Mouse (Mus musculus) testis, adult 2 months (tissue): Measurements from ENCODE around the gene Ripply3. TPM values are rescaled to one million over a fixed set of nuclear protein-coding genes. Genes with fewer than 3 reads are reported as not detected.

Source experiments
- H3K27ac ChIP-seq: fragments of 200-500 bp; 2 replicates; pipeline ENCODE4 v1.5.1; 2012; ENCODE audit warnings: low read depth, low read length; ENCODE audit not compliant: control insufficient read depth, insufficient read depth
- H3K27me3 ChIP-seq: fragments of 200-500 bp; 2 replicates; pipeline ENCODE4 v1.6.1; 2012; ENCODE audit warnings: mild to moderate bottlenecking, low read length, moderate library complexity; ENCODE audit not compliant: control insufficient read depth, insufficient read depth
- H3K36me3 ChIP-seq: fragments of 200-500 bp; 2 replicates; pipeline ENCODE4 v1.6.1; 2012; ENCODE audit warnings: mild to moderate bottlenecking, low read length; ENCODE audit not compliant: control insufficient read depth, insufficient read depth
- H3K4me1 ChIP-seq: fragments of 200-500 bp; 2 replicates; pipeline ENCODE4 v1.6.1; 2012; ENCODE audit warnings: low read length; ENCODE audit not compliant: control insufficient read depth, insufficient read depth
- H3K4me3 ChIP-seq: fragments of 200-500 bp; 2 replicates; pipeline ENCODE4 v1.5.1; 2012; ENCODE audit warnings: low read depth, mild to moderate bottlenecking, low read length, moderate library complexity, mixed read lengths; ENCODE audit not compliant: control insufficient read depth
- CTCF ChIP-seq: fragments of 200-500 bp; IDR thresholded peaks from 2 replicates; pipeline ENCODE4 v1.5.1; 2012; ENCODE audit warnings: low read depth, mild to moderate bottlenecking, inconsistent platforms, low read length, moderate library complexity; ENCODE audit not compliant: control insufficient read depth, insufficient read depth, insufficient replicate concordance
- POLR2A ChIP-seq: fragments of 200-500 bp; IDR thresholded peaks from 2 replicates; pipeline ENCODE4 v1.6.1; 2012; ENCODE audit warnings: low read depth, mild to moderate bottlenecking, inconsistent platforms, low read length, moderate library complexity; ENCODE audit not compliant: control insufficient read depth
- polyA plus RNA-seq: library from polyadenylated mRNA; depleted of rRNA; stranded (reverse); fragments of >200 nt; gene quantifications from 2 replicates; pipeline ENCODE4 v1.2.3, GENCODE M21; 2012; rRNA removed

Gene Ripply3
- polyA plus RNA-seq, 1 experiment: 0.06 TPM

DNA sequence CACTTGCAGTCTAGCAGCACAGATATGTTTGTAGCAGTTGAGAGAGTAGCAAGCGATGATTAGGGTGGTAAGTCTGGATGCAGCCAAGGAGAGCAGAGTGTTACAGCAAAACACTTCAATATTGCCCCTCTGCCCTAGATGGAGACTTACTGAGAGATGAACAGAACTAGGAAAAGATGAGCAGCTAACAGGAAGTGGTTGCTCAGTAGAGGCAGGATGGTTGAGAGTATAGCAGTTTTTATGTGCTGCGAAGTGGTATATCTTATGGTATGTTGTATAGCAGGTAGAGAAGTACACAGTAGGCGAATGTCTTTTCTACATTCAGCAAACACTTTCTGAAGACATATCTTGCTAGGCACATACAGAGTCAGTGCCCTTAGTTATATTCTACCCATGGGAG lies 55.1 kb downstream of the Ripply3 start:
- no peak overlapping the region for H3K27ac ChIP-seq
- no peak overlapping the region for H3K4me3 ChIP-seq
- no peak for TF ChIP-seq CTCF
- TF ChIP-seq POLR2A: no peak
- H3K27me3 ChIP-seq: no peaks in the 10 kb centered on the region
- no peaks in the 10 kb centered on the region for H3K36me3 ChIP-seq
- H3K4me1 ChIP-seq: peaks cover under 1% of the 10 kb centered on the region; the same call in 1 of the 2 replicates

Other genes starting within 250 kb of the Ripply3 start
- gene Sim2, start 243.5 kb upstream of the Ripply3 start, polyA plus RNA-seq: 0.06 and 0.10 TPM in 2 replicates
- 3.5 TPM in 2 replicates for gene Hlcs, start 14.8 kb upstream of the Ripply3 start, polyA plus RNA-seq
- gene Ttc3, start 42.2 kb downstream of the Ripply3 start, polyA plus RNA-seq: 10.2 and 10.7 TPM in 2 replicates
- 14.3 and 19.4 TPM in 2 replicates for gene Pigp, start 43.4 kb downstream of the Ripply3 start, polyA plus RNA-seq
- 14.2 and 16.7 TPM in 2 replicates for gene Vps26c, start 198.4 kb downstream of the Ripply3 start, polyA plus RNA-seq
- 14.0 and 15.0 TPM in 2 replicates for gene Dyrk1a, start 241.6 kb downstream of the Ripply3 start, polyA plus RNA-seq